Mouse (Mus musculus) WW6 (cell line): ENCODE data around the gene Nemp1.
A peak's percentile ranks its signal among the peaks of the same experiment; 100 is the strongest.

Source experiments
- DNase-seq: peaks from one replicate; pipeline ENCODE4 v3.0.0-alpha.2; 2013; ENCODE audit warnings: low read depth, low spot score

The Nemp1 gene

DNA sequence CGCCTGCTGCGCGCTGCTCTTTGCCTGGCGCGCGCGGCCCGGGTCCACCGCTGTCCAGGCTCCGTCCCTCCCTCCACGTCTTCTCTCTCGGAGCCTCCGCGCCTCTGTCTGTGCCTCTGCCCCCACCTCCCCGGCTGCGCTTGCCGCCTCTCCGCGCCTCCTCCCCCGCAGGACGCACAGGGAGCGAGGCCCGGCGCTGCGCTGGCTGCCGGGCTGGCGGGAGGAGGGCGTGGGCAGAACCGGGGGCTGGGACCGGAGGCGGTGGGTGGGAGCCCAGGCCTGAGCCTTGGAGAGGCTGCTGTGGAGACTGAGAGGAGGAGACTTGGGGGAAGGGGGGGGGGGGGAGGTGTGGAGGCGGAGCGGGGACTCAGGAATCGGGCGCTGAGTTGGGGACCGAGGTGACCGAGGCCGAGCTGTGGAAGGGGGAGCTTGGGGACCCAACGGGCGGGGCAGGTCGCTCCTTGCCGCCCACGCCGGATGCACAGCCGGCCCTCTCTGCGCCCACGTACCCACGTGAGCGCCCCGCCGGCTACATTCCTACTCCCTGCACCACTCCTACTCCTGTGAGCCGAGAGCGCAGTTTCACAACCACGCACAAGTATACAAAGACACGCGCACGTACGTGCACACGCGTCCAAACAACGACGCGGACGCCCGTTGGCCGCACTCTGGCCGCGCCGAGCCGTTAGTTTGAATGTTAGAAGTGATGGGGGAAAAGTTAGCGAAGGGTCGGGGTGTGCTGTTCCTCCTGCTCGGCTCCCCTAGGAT, at the start of gene Nemp1:
Nemp1 (plus strand) TSS at position 401 of the 768 bp plus-strand sequence.
- no peak for DNase-seq

DNA sequence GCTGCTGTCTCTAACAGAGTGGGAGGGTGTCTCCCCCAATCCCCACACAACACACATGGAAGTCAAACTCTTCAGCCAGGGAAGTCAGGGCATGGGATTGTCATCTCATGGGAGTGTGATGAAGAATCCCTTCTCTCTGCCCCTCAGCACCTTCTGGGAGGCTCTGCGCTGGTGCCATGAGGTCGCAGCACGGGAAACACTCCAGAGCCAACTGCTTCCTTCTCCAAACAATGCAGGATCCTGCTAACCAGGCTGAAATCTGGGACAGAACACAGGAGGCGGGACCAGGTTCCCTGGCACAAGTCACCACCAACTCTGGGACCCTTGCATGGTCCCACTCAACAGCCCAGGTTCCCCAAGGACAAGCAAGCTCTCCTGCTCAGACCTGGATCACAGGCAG, 49.4 kb upstream of the Nemp1 start:
- DNase-seq, result no peak

DNA sequence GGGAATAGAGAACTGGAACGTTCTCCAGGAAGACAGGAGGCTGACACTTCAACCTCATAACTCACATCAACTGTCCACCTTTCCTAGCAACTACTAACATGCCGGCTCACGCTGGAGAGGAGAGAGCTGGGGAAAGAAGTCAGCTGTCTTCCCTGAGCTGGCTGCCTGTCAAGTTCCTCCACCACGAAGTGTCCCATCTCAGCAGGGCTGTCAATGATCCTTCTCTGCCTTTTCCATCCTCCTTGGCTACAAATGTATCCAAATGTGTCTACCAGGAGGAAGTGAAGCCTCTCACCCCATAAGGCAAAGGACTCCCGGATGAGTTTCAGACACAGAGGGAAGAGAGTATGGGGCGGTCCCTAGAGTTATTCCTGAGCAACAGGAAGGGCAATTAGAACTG, 48.5 kb upstream of the Nemp1 start:
- no peak for DNase-seq

DNA sequence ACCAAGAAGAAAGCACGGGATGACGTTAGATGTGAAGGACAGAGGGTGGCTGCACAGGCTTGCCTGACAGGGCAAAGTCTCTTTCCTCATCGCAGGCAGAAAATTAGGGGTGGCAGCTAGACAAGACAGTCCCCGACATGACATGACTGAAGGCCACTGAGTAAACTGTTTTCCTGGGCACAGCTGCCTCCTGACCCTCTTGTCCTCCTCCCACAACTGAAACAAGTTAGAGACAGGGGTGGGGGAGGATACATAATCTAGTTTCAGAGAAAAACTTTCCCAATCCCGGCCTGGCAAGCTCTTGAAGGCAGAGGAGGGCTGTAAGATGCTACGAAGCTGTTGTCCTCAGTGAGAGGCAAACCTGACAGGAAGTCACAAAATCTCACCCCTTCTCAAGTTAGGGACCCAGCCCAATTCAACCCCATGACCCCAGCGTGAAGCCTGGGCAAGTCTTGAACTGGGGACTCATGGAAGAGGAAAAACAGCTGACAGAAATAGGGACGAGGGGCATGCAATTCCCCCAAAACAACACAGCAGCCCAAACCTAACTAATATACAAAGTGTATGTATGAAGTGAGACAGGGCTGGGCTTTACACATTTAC, 47.5 kb upstream of the Nemp1 start:
- DNase-seq, result no peak

DNA sequence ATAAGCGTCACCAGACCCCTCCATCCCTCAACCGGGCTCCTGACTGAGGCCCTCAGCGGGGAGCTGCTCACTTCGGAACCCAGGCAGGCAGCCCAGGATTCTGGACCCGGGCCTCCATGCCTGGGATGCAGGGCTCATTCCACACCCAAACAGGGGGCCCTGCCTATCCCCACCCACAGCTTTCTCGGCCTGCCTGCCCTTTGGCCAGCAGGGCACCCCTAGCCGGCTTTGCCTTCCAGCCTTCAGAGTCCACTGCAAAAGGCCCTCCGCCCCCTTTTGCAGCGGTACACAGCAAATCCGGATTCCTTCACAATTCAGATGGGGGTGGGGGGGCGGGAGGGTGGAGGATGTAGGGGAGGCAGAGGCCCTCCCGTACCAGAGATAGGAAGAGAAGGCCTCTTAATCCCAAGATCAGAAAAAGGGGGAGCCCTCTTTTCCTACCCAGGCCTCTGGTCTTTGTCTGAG, 46.7 kb upstream of the Nemp1 start:
- no peak for DNase-seq

DNA sequence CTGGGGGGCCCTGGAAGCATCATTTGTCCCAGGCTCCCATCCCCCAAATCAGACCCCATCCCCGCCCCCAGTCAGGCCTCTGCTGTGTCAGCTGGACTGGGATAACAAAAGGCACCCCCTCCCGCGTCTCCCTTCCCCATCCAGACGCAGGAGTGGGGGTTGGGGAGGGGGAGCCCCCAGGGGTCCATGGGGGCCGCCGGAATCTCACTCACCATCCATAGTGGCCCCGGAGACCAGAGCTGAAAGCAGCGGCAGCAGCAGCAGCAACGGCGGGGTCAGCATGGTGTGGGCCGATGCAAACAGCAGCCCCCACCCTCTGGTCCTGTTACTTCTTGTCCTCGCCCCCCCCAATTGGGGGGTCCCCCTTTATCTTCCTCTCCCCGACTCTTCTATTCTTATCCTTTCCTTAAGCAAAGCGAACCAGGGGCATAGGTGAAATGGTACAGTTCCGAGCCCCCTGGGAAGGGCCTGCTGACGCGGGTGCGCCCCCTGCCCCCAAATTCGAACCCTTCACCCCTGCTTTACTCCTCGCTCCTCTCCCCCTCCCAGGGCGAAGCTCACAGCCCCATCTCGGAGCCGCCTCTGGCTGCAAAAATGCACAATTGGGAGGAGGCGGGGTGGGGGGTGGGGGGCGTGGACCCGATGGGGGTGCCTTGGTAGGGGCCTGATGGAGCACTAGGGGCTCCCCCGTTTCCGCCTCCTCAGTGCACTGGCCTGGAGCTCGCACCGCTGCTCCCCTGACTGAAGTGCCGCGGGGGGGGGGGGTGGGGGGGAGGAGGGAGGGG, 46.1 kb upstream of the Nemp1 start, which contains the start of gene Lrp1:
Lrp1 (minus strand) TSS at position 743 of the 785 bp plus-strand sequence.
- DNase-seq, result no peak

DNA sequence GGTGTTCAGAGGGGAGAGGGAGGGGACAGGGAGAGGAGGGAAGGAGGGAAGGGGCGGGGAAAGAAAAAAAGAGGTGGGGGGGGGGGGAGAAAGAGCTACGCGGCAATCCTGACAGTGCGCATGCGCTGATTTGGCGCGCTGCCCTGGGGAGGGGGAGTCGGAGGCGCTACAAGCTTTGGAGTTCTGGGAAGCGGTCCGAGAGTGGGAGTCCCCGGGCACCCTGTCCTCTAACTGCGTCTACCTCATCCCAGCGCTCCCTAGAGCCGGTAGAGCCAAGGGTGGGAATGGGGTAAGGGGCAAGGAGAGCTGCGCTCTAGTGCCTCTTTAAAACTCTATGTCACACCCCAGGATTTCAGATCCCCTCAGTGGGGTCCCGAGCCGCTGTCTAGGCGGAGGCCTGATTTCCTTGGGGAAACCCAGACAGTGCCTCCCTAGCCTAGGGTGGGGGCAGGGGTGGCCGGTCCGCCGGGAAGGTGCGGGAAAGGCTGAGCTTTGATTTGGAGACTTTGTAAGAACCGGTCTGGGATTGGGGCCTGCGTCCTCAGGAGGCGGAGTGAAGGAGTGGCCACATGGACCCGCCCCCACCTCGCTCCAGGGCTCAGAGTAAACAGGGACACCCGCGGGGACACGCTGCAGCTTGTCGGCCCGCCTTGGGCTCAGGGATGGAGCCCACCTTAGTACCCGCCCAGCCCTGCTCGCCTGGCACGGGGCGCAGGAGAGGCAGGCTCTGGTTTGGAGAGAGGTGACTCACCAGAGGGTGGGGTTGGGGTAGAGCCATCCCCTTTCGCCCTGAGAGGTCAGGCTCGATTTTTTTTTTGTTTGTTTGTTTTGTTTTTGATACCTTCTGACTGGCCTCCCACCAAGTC, 45.3 kb upstream of the Nemp1 start:
- peak; percentile 81 for DNase-seq

DNA sequence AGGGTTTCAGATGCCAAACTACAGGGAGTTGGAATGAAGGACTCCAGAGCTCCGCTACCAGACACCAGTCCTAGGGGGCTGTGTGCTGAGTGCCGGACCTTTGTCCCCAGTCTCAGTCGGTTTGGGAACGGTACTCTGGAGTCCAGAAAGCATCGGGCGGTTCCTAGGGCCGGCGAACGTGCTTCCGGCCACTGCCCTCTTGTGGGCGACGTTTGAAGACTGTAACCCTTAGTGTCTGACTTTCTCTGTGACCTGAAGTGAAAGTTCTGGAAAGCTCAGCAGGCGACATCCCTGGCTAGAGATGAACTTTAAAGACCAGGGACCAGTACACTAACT, 44.7 kb upstream of the Nemp1 start:
- no peak for DNase-seq

DNA sequence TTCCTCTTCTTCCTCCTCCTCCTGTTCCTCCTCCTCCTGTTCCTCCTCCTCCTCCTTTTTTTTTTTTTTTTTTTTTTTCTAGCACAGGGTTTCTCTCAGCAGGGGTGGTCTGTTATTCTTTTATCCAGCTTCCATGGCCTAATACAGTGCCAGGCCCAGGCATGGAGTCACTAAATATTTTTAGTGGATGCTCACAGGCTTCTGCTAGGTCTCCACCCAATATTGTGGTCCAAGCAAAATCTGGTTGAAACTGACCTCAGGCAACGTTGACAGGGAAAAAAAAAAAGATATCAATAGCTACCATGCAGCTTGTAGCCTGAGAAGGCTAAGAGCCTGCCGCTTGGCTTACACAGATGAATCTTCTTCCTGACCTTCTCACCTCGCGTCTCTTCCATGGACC, 44.0 kb upstream of the Nemp1 start:
- DNase-seq, result no peak

DNA sequence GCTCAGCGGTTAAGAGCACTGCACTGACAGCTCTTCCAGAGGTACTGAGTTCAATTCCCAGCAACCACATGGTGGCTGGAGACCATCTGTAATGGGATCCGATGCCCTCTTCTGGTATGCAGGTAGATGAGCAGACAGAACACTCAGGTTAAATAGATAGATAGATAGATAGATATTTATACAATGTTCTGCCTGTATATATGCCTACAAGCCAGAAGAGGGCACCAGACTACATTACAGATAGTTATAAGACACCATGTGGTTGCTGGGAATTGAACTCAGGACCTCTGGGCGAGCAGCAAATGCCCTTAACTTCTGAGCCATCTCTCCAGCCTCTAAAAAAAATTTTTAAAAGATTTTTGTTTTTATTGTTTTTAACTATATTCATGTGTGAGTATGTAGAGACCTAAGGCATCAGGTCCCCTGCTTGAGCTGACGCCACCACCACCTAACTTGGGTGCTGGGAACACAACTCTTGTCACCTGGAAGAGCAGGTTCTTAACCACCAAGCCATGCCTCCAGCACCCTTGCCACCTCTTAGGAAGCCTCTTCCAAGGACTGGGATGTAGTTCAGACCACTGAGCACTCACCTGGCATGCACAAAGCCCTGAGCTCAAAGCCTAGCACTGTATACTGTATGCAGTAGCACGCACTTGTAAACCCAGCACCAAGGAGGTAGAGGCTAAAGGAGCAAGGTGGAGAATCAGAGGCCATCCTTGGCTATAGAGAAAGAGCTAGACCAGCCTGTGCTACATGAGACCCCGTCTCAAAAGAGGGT, 43.1 kb upstream of the Nemp1 start:
- no peak for DNase-seq

DNA sequence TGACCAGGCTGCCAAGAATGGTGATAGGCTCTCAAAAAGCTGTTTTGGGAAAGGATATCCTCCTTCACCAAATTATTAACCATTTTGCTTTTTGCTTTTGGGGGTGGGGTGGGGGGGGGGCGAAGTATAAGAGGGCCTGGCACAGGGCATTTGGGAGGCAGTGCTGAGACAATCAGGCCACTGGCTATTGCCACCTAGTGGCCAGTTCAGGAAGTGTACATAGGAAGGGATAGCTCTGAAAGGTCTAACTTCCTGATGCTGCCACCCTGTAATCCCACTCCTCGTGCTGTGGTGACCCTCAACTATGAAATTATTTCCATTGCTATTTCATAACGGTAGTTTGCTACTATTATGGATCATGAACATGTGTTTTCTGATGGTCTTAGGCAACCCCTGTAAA, 40.3 kb upstream of the Nemp1 start:
- DNase-seq, result no peak

DNA sequence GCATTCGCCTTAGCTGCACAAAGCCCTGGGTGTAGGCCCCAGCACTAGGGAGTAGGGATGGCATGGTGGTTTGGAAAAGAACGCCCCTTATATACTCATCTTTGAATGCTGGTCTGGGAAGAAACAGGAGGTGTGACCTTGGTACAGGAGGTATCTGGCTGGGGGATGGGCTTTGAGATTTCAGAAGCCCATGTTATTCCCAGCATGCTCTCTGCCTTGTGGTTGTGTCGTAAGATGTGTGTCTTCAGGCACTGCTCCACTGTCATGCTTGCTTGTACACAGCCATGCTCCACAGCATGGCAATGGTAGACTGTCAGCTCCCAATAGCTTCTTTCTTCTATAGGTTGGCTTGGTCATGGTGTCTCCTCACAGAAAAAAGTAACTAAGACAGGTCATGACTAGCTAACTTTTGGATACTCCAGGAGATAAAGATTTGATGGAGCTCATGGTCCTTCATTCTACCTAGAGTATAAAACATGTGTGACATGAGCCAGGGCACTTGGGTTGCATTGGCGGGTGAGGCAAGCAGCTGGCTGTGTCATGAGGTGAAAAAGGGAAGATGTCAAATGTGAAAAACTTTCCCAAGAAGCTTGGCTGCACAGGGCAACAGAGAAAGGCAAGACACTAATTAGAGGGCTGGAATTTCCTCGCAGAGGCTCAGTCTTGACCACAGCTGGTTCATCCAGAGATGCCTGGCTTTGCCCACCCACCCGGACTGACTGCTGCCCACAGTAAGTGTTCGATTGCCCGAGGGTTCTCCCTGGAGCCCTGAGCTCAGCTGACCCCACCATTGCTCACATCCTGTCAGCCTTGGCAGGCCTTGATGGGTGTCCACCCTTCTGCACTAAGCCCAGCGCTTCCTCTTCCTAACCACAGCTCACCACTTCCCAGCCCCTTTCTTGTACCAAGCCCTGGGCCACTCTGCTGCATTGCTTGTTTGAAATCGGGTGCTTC, 35.2 kb upstream of the Nemp1 start:
- no peak for DNase-seq

DNA sequence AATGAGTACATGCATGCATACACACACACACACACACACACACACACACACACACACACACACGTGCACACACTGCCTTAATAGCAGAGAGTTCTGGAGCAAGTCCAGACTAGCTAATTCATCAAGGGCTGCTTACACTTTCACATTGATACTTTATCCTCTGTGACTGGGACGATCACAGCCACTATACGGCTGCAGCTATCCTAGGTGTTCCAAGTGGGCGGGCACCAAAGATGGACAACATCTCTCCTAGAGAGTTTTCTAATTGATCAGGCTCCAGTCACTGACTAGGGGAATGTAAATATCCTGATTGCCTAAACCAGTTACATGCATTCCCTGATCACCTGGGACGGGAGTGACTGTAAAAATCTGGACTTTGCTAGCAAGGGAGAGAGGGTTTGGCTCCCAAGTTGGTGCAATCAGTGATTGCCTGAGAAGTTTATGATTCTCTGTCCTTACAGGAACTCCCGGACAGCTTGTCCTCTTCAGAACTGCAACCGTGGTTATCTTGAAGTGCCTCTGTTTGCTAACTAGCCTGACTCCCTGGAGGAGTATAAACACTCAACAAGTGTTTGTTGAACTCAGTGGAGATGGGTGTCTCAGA, 33.9 kb upstream of the Nemp1 start:
- DNase-seq, result no peak

DNA sequence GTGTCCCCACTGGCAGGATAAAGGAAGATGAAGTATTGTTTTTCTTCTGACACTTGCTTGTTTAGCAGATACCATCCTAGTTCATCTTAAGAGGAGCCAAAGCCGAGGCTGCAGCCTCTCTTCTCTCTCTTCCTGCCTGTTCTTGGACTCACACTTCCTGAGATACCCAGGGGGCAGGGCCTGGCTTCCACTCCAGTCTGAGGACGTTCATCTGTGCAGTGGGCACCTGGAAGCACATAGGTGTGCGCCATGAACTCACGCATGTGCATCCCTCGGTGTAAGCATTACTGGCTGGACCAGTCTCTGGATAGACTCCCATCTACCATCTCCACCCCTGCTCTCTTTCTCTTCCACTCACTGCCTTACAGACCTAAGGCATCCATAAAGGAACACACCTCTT, 26.3 kb upstream of the Nemp1 start:
- DNase-seq, result no peak

DNA sequence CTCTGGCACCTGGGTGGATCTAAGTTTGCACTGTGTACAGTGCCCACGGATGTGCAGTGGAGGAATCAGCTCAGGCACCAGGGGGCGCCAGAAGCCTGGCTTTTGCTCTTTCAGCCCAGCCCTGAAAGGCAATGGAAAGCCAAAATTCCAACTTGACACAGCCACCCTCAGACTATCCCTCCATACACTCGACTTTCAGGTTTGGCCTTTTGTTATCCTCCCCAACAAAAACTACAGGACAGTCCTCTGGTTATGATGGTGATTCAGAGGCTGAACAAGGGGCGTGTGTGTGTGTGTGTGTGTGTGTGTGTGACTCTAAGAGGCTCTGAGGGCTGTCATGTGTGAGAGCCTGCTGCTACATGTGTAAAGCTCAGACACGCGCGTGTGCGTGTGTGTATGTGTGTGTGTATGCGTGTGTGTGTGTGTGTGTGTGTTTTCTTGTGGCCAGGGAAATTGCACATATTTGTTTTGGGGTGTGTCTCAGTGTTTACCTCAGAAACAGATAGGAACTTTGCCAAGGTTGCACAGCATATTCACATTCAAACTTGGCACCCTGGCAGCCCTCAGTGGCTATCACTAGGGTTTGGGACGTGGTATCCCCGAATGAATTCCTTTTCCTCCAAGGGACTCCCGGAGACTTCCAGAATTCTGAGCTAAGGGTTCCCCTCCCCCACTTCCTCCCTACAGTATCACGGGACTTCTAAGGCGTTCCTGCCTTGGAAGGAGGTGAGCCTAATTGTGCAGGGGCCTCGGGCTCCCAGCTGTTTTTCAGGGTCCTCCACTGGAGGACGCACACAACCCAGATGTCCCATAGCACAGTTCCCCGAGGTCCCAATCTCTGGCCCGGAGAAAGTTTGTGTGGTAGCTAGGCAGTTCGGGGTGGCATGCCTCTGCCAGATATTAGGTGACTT, 24.6 kb upstream of the Nemp1 start:
- DNase-seq, result no peak

DNA sequence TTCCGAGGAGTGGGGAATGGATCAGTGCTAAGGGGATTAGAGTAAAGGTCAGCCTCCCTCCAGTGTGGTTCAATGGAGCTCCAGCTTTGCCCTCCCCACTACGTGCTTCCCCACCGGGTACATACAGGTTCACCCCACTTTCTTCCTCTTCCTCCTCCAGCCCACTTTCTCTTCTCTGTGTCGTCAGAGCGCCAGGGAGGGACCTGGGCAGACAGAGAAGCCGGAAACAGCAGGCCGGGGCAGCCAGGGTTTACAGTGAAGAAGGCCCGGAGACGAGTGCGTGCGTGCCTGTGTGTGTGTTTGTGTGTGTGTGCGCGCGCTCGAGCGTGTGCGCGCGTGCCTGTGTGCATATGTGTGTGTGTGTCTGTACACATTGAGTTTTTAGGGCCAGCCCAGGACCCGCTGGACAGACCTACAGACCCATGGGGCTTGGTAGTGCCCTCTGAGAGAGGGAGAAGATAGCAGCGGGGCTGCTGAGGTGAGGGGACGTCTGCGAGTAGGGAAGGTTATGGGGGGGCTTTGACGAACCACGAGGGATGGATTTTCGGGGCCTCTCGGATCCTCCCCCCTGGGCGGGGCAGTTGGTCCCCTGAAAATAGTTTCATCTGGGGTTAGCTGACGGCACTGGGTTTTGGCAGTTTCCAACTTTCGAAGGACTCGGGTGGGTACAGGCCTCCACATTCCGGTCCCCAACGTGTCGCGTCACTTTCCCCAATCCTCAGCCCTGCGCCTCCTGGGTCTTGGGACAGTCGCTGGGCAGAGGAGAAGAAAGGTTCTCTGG, 23.7 kb upstream of the Nemp1 start, which contains the start of gene Stat6:
Stat6 (plus strand) TSS at position 215 of the 781 bp plus-strand sequence.
- no peak for DNase-seq

DNA sequence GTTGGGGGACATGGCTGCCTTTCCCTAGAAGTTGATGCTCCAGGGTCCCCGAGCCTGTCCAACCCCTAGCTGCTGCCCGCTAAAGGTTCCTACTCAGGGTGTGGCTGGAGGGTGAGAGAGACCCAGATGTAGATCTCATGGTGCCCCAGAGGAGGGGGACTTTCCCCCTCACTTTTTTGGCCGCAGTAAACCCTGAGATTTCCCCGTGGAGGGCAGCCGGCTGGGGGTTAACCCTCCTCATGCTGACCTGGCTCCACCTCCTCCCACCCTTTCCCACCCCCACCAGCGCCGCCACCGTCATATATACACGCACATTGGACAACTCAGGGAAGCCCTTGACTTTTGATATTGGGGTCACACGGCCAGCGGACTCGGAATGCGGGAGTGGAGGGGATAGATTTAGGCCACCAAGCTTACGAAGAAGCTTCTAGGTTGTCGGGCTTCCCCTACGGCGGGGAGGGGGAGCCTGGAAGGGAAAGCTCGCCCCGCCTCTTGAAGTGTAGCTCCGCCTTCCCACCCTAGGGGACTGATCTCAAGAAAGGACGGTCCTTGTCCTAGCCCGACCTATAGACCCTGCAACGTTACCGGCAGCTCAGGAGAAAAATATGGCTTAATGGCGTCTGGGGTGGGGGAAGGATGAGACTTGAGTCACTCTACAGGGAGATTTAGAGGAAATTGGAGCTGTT, 23.0 kb upstream of the Nemp1 start:
- DNase-seq, result no peak
